Mouse (Mus musculus) CH12.LX (cell line): ENCODE measurements around the gene 6030445D17Rik. TPM values are rescaled to one million over a fixed set of nuclear protein-coding genes. Genes with fewer than 3 reads are reported as not detected.
A peak's percentile ranks its signal among the peaks of the same experiment; 100 is the strongest.

Experiments used
- DNase-seq: peaks from one replicate; pipeline ENCODE4 v3.0.0-alpha.2; 2013; ENCODE audit errors: extremely low read depth
- H3K27ac ChIP-seq: 2 replicates; pipeline ENCODE4 v1.5.1; 2012; ENCODE audit warnings: low read depth, mild to moderate bottlenecking, control low read depth, moderate library complexity; ENCODE audit not compliant: insufficient read depth
- H3K27me3 ChIP-seq: replicated peaks from 2 replicates; pipeline ENCODE3; 2012; ENCODE audit warnings: inconsistent platforms
- H3K36me3 ChIP-seq, 2 experiments: replicated peaks in 1 of 2; 2 replicates each; pipeline versions ENCODE3 to v1.6.1; 2012; ENCODE audit warnings: inconsistent platforms in 1 of 2, low read length in 1 of 2, mild to moderate bottlenecking in 1 of 2, mixed read lengths in 1 of 2, moderate library complexity in 1 of 2; ENCODE audit not compliant: control insufficient read depth in 1 of 2, insufficient read depth in 1 of 2
- H3K4me1 ChIP-seq, 2 experiments: 2 replicates each; pipeline ENCODE4 v1.6.1; 2012; ENCODE audit warnings: inconsistent platforms in 1 of 2, moderate library complexity in 1 of 2; ENCODE audit not compliant: insufficient read depth in 2 of 2, control insufficient read depth in 1 of 2
- H3K4me2 ChIP-seq: 2 replicates; pipeline ENCODE4 v1.6.1; 2012; ENCODE audit warnings: low read depth, mild to moderate bottlenecking, control low read depth; ENCODE audit not compliant: poor library complexity, insufficient read depth, severe bottlenecking
- H3K4me3 ChIP-seq, 3 experiments: fragments of 150-350 bp in 1 of 3; sonication (generic) in 1 of 3; replicated peaks in 1 of 3; 2 replicates each; pipeline versions ENCODE3 to v1.5.1; 2011 to 2012; ENCODE audit warnings: low read depth in 2 of 3, low read length in 2 of 3, mild to moderate bottlenecking in 2 of 3, moderate library complexity in 2 of 3, control low read depth in 1 of 3, improper control_type of control experiment in 1 of 3, inconsistent platforms in 1 of 3, mixed read lengths in 1 of 3; ENCODE audit not compliant: poor library complexity in 1 of 3
- H3K79me2 ChIP-seq: replicated peaks from 2 replicates; pipeline ENCODE4 v1.6.1; 2012; ENCODE audit warnings: mild to moderate bottlenecking, moderate library complexity; ENCODE audit not compliant: control insufficient read depth, poor library complexity, insufficient read depth, severe bottlenecking; ENCODE audit errors: extremely low read depth
- H3K9ac ChIP-seq: 2 replicates; pipeline ENCODE4 v1.6.1; 2012; ENCODE audit warnings: low read depth, mild to moderate bottlenecking, control low read depth, moderate library complexity; ENCODE audit not compliant: insufficient read depth
- H3K9me3 ChIP-seq: replicated peaks from 2 replicates; pipeline ENCODE3; 2012; ENCODE audit warnings: low read length, inconsistent platforms, mixed read lengths
- CTCF ChIP-seq, 2 experiments: IDR thresholded peaks in 1 of 2; conservative IDR thresholded peaks in 1 of 2; 2 replicates each; pipeline ENCODE4 v1.5.1; 2011 to 2012; ENCODE audit warnings: low read depth in 2 of 2, low read length in 2 of 2, improper control_type of control experiment in 1 of 2, inconsistent platforms in 1 of 2, mild to moderate bottlenecking in 1 of 2, moderate library complexity in 1 of 2
- E2F4 ChIP-seq: IDR thresholded peaks from 2 replicates; pipeline ENCODE4 v1.6.1; 2011; ENCODE audit warnings: low read depth, low read length, improper control_type of control experiment; ENCODE audit not compliant: insufficient replicate concordance
- ELF1 ChIP-seq: IDR thresholded peaks from 2 replicates; pipeline ENCODE4 v1.6.1; 2014; ENCODE audit warnings: low read depth, mild to moderate bottlenecking, inconsistent platforms, low read length, improper control_type of control experiment
- EP300 ChIP-seq: IDR thresholded peaks from 2 replicates; pipeline ENCODE4 v1.6.1; 2011; ENCODE audit warnings: low read length, improper control_type of control experiment
- HCFC1 ChIP-seq: IDR thresholded peaks from 2 replicates; pipeline ENCODE4 v1.6.1; 2012; ENCODE audit warnings: low read depth, mild to moderate bottlenecking, inconsistent platforms, low read length, improper control_type of control experiment
- IRF4 ChIP-seq: IDR thresholded peaks from 2 replicates; pipeline ENCODE4 v1.6.1; 2014; ENCODE audit warnings: low read depth, mild to moderate bottlenecking, inconsistent platforms, low read length, improper control_type of control experiment
- JUN ChIP-seq: IDR thresholded peaks from 2 replicates; pipeline ENCODE4 v1.6.1; 2011; ENCODE audit warnings: low read depth, mild to moderate bottlenecking, low read length, improper control_type of control experiment, moderate library complexity; ENCODE audit not compliant: insufficient read depth
- MAFK ChIP-seq: IDR thresholded peaks from 2 replicates; pipeline ENCODE4 v1.6.1; 2011; ENCODE audit warnings: low read length, improper control_type of control experiment; ENCODE audit not compliant: insufficient replicate concordance
- MAZ ChIP-seq: IDR thresholded peaks from 2 replicates; pipeline ENCODE4 v1.6.1; 2012; ENCODE audit warnings: low read depth, mild to moderate bottlenecking, inconsistent platforms, low read length, improper control_type of control experiment, moderate library complexity
- MYC ChIP-seq: IDR thresholded peaks from 2 replicates; pipeline ENCODE4 v1.6.1; 2011; ENCODE audit warnings: low read depth, mild to moderate bottlenecking, improper control_type of control experiment, low read length
- PAX5 ChIP-seq: IDR thresholded peaks from 2 replicates; pipeline ENCODE4 v1.6.1; 2012; ENCODE audit warnings: low read length, inconsistent platforms, mixed read lengths
- POLR2AphosphoS2 ChIP-seq: IDR thresholded peaks from 2 replicates; pipeline ENCODE4 v1.6.1; 2011; ENCODE audit warnings: low read depth, low read length, improper control_type of control experiment
- RAD21 ChIP-seq: IDR thresholded peaks from 2 replicates; pipeline ENCODE4 v1.6.1; 2011; ENCODE audit warnings: low read depth, mild to moderate bottlenecking, low read length, improper control_type of control experiment, moderate library complexity
- SIN3A ChIP-seq: IDR thresholded peaks from 2 replicates; pipeline ENCODE4 v1.6.1; 2012; ENCODE audit warnings: low read length, improper control_type of control experiment, inconsistent platforms
- SMC3 ChIP-seq: IDR thresholded peaks from 2 replicates; pipeline ENCODE4 v1.6.1; 2011; ENCODE audit warnings: low read depth, low read length, improper control_type of control experiment
- TBP ChIP-seq: conservative IDR thresholded peaks from 2 replicates; pipeline ENCODE4 v1.6.1; 2011; ENCODE audit warnings: low read depth, low read length, improper control_type of control experiment
- TCF12 ChIP-seq: IDR thresholded peaks from 2 replicates; pipeline ENCODE4 v1.6.1; 2014; ENCODE audit warnings: low read depth, mild to moderate bottlenecking, inconsistent platforms, low read length, improper control_type of control experiment
- UBTF ChIP-seq: IDR thresholded peaks from 2 replicates; pipeline ENCODE4 v1.6.1; 2012; ENCODE audit warnings: low read depth, mild to moderate bottlenecking, inconsistent platforms, low read length, improper control_type of control experiment, moderate library complexity
- USF1 ChIP-seq: IDR thresholded peaks from 2 replicates; pipeline ENCODE4 v1.6.1; 2014; ENCODE audit warnings: low read depth, mild to moderate bottlenecking, inconsistent platforms, low read length, improper control_type of control experiment
- USF2 ChIP-seq: conservative IDR thresholded peaks from 2 replicates; pipeline ENCODE4 v1.6.1; 2011; ENCODE audit warnings: low read depth, low read length, improper control_type of control experiment
- ZKSCAN1 ChIP-seq: IDR thresholded peaks from 2 replicates; pipeline ENCODE4 v1.6.1; 2012; ENCODE audit warnings: low read depth, inconsistent platforms, low read length, improper control_type of control experiment, borderline replicate concordance
- ZMIZ1 ChIP-seq: IDR thresholded peaks from 2 replicates; pipeline ENCODE4 v1.6.1; 2012; ENCODE audit warnings: low read depth, mild to moderate bottlenecking, inconsistent platforms, low read length, improper control_type of control experiment
- ZNF384 ChIP-seq: IDR thresholded peaks from 2 replicates; pipeline ENCODE4 v1.6.1; 2012; ENCODE audit warnings: low read depth, low read length, improper control_type of control experiment, inconsistent platforms
- dilution Hi-C: fragments of 300-500 bp; cut with MboI; formaldehyde crosslinking; loops from 2 replicates; pipeline ENCODE4 v1.14.3; 2020; ENCODE audit warnings: low sequenced_read_pairs; ENCODE audit not compliant: extremely low pct_unique_long_range_greater_than_20kb, extremely low pct_ligation_motif_present
- in situ Hi-C: fragments of 300-500 bp; cut with MboI; formaldehyde crosslinking; loops from 3 replicates; pipeline ENCODE4 v1.14.3; 2019; ENCODE audit warnings: low sequenced_read_pairs, low pct_ligation_motif_present, low pct_unique_long_range_greater_than_20kb, mixed read lengths
- polyA plus RNA-seq: library from polyadenylated mRNA; unstranded; fragments of >175 nt; gene quantifications from 2 replicates; pipeline ENCODE4 v1.2.1, GENCODE M21; 2012; ENCODE audit warnings: low read depth; ENCODE audit not compliant: insufficient read length
- total RNA-seq, 2 experiments: library from RNA; depleted of rRNA; stranded (reverse); fragments of 300-350 nt in 1 of 2; fragments of >200 nt in 1 of 2; gene quantifications; 2 replicates each; pipeline ENCODE4 v1.2.3; 2012 to 2014

The 6030445D17Rik gene
- total and polyA plus RNA-seq, 3 experiments, result not detected

DNA sequence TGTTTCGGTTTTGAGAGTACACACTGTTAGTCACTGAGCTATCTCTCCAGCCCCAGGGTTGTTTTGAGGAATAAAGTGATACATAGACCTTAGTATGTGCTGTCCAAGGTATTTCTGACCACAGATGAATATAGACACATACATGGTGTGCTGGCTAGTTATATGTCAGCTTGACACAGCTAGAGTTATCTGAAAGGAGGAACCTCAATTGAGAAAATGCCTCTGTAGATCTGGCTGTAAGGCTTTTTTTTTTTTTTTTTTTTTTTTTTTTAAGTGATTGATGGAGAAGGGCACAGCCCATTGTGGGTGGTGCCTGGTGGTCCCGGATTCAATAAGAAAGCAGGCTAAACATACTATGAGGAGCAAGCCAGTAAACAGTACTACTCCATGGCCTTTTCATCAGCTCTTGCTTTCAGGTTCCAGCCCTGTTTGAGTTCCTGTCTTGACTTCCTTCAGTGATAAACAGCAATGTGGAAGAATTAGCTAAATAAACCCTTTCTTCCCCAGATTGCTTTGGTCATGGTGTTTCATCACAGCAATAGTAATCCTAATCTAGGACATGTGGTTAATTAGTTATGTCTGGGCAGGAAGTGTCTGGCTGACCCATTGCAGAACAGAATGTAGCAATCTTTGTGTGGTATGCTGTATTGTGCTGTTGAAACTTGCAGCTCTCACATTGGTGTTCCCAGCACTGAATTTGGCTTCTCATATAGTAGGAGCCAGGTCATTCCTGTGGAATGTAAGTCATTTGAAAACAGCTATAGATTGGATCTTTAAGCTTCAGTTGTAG is 43.6 kb downstream of the 6030445D17Rik start:
- Histone ChIP-seq H3K79me2 (peaks cover 4% of the 10 kb centered on the region; the same call in 1 of the 2 replicates), H3K9ac (no peak overlapping the region), H3K27me3 (no peaks in the 10 kb centered on the region), H3K4me2 (no peak overlapping the region), H3K4me3 (no peak overlapping the region), H3K4me1 (peaks cover 2 to 14% of the 10 kb centered on the region in 2 experiments; a peak in 2 of 4 replicates), H3K36me3 (no peaks in the 10 kb centered on the region)
- no peak for DNase-seq
- in situ Hi-C loops, result loop anchor here (10.0 kb wide), 1 partner anchor 51 kb away; no protein-coding TSS in a partner anchor
- dilution Hi-C loops, result no loop called here
- TF ChIP-seq ELF1 (no peak), EP300 (no peak), MAFK (no peak), MAZ (no peak), USF2 (no peak), ZNF384 (peak; percentile 65), UBTF (no peak), PAX5 (no peak)
- TF ChIP-seq, all 38 proteins: peak for 1
- Histone ChIP-seq H3K27ac (no peak overlapping the region), H3K9me3 (no peaks in the 10 kb centered on the region)

DNA sequence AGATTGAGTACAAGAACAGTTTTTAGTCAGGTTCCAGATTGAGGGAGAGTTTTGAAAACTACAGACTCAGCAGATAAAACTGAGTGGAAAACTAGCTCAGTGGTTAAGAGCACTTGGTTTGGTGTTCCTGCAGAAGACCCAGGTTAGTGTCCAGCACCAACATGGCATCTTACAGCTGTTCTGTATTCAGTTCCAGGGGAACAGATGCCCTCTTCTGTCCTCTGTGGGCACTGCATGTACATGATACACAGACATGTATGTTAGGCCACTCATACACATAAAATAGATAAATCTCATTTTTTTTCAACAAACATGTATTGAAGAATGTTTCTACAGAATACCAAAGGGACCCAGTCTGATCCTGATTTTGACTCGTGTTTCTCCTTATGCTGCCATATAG is 47.8 kb downstream of the 6030445D17Rik start:
- Histone ChIP-seq H3K4me3 (no peak overlapping the region), H3K27ac (no peak overlapping the region), H3K4me1 (peaks cover 2 to 14% of the 10 kb centered on the region in 2 experiments; a peak in 2 of 4 replicates), H3K4me2 (no peak overlapping the region), H3K36me3 (no peaks in the 10 kb centered on the region), H3K79me2 (peaks cover 2% of the 10 kb centered on the region; the same call in 1 of the 2 replicates), H3K9me3 (no peaks in the 10 kb centered on the region), H3K27me3 (no peaks in the 10 kb centered on the region), H3K9ac (no peak overlapping the region)
- dilution Hi-C loops (no loop called here), in situ Hi-C loops (loop anchor here (10.0 kb wide), 1 partner anchor 55 kb away; no protein-coding TSS in a partner anchor)
- peak; percentile 29 for DNase-seq
- TF ChIP-seq CTCF (conservative IDR thresholded peaks at IDR 0.05 in 1 of 2, IDR thresholded peaks at IDR 0.05 in 1 of 2; ENCODE audit: low read depth in 2 of 2, low read length in 2 of 2) (peak; percentile 61 to 71), RAD21 (peak; percentile 59), SMC3 (peak; percentile 76), EP300 (no peak)

DNA sequence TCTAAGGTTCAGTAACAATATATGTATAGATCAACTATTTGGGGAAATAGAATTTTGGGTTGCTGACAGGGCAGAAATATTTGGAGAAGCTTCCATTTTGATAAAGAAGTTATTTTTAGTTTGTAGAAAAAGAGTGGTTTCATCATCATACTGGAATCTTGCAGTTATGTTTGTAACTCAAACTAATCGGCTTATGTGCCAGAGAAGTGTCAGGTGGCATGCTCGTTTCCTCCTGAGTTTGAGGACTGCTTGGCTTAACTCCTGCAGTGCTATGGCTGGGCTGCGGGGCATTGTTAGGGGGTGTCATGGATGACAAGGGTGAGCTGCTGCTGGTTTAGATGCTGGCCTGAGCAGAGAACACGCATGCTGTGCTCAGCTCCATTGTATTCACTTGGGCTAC is 49.7 kb downstream of the 6030445D17Rik start:
- no peak for DNase-seq
- Histone ChIP-seq H3K27me3 (no peaks in the 10 kb centered on the region), H3K79me2 (peaks cover 2% of the 10 kb centered on the region; the same call in 1 of the 2 replicates), H3K9me3 (no peaks in the 10 kb centered on the region), H3K36me3 (no peaks in the 10 kb centered on the region), H3K4me1 (no peaks in the 10 kb centered on the region), H3K4me2 (no peak overlapping the region), H3K27ac (no peak overlapping the region), H3K9ac (no peak overlapping the region), H3K4me3 (no peak overlapping the region)
- dilution Hi-C loops, result no loop called here
- in situ Hi-C loops, result no loop called here
- TF ChIP-seq SMC3 (no peak), USF1 (no peak), TCF12 (no peak), IRF4 (no peak), SIN3A (no peak), JUN (no peak), HCFC1 (no peak), POLR2AphosphoS2 (no peak), MYC (no peak), MAFK (no peak), UBTF (no peak), PAX5 (no peak), ZKSCAN1 (no peak), TBP (no peak), ZNF384 (no peak), CTCF (conservative IDR thresholded peaks at IDR 0.05 in 1 of 2, IDR thresholded peaks at IDR 0.05 in 1 of 2; ENCODE audit: low read depth in 2 of 2, low read length in 2 of 2) (no peak), ZMIZ1 (no peak), E2F4 (no peak), EP300 (no peak)
